Mouse (Mus musculus): ENCODE results near the gene Myh7b. TPM values are rescaled to one million over a fixed set of nuclear protein-coding genes. Genes with fewer than 3 reads are reported as not detected.
A peak's percentile ranks its signal among the peaks of the same experiment; 100 is the strongest.
"Not testable (repeated sequence)": the region's sequence is repeated elsewhere in the genome, so short reads cannot be mapped to it uniquely, and the experiment has no call there.

The Myh7b gene
- polyA plus RNA-seq, 1 experiment from 2014 or later, result 1.2 TPM

DNA sequence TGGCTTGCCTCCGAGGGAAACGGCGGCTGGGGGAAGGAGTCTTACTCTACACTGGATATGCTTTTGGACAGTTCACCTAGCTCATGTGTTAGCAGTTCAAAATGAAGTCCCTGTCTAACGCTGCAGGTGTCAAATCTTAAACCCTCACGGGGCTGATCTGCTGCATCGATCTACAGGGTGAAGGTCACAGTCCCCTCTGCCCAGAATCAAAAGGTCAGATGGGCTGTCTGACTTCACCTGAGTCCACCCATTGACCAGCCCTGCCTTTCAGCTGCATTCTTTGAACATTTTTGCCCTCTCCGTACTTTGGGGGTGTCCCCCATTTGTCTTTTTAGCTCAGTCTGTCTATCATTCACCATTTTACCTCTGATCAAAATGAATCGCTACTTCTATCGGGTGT is 25.9 kb upstream of the Myh7b start:
- Histone ChIP-seq H3K4me2 (no peak overlapping the region), H3K4me1 (no peaks in the 10 kb centered on the region), H3K9me3 (no peaks in the 10 kb centered on the region), H3K27ac (no peak overlapping the region), H3K9ac (no peak overlapping the region), H3K4me3 (no peak overlapping the region), H3K27me3 (replicated peaks) (no peaks in the 10 kb centered on the region), H3K36me3 (replicated peaks) (no peaks in the 10 kb centered on the region)
- WGBS, result 66% methylated on average over 9 of the region's 9 CpGs
- ATAC-seq (replicated peaks), result no peak

DNA sequence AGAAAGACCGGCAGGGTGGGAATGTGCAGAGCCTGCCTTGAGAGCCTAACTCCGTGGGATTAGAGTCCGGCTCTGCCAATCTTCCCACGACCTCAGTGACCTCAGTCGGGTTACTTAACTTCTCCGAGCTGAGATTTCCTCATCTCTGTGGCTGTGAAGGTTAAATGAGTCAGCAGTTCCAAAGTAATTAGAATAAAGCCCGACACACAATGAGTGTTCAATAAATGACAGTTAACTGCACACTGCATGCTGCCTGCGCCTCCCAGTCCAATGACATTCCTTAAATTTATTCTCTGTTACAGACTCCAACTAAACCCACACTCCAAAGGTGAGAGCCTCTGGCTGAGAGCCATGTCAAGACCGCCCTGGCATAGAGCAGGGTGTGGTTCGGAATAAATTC is 25.5 kb upstream of the Myh7b start:
- no peaks in the 10 kb centered on the region for H3K36me3 ChIP-seq (replicated peaks)
- no peaks in the 10 kb centered on the region for H3K9me3 ChIP-seq
- WGBS, result 29% methylated on average over 10 of the region's 10 CpGs
- no peak for ATAC-seq (replicated peaks)
- H3K4me3 ChIP-seq, result no peak overlapping the region
- no peaks in the 10 kb centered on the region for H3K4me1 ChIP-seq
- H3K4me2 ChIP-seq, result no peak overlapping the region
- no peaks in the 10 kb centered on the region for H3K27me3 ChIP-seq (replicated peaks)
- H3K27ac ChIP-seq, result no peak overlapping the region
- no peak overlapping the region for H3K9ac ChIP-seq

DNA sequence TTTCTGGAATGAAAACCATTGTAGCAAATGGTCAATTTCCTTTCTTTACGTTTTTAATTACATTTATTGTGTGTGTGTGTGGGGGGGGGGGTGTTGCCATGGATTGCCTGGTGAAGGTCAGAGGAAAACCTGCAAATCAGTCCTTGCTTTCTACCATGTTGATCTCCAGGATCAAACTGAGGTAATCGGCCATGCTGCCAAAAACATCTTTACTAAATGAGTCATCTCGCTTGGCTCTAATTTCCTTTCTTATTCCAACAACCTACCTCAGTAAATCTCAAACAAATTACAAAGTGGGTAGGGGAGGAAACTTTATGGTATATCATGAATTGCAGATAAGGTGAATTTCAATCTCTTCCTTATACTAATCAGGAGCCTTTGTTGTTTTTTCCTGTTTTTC is 22.9 kb upstream of the Myh7b start:
- H3K36me3 ChIP-seq (replicated peaks), result no peaks in the 10 kb centered on the region

DNA sequence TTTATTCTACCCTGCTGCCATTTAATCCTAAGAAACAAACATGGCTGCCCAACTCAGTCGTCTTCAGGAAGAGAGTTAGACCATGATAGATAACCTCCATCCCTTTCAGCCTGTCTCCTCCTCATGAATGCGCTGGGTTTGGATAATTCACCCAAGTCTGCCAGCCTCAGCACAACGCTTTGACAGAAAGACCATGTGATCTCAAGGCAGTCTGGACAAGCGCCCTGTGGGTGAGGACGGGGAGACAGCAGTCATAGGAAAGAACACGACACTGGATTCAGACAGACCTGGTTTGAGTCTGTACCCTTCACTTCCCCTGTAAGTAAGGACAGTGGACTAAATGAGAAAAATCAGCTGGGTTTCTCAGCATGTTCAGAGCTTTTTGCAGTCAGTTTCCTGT is 21.5 kb upstream of the Myh7b start:
- 80% methylated on average over 6 of the region's 6 CpGs for WGBS
- no peaks in the 10 kb centered on the region for H3K27me3 ChIP-seq (replicated peaks)
- H3K4me3 ChIP-seq, result no peak overlapping the region
- no peaks in the 10 kb centered on the region for H3K9me3 ChIP-seq
- no peaks in the 10 kb centered on the region for H3K36me3 ChIP-seq (replicated peaks)
- H3K9ac ChIP-seq, result no peak overlapping the region
- peaks cover 12% of the 10 kb centered on the region for H3K4me1 ChIP-seq
- no peak for ATAC-seq (replicated peaks)
- no peak overlapping the region for H3K27ac ChIP-seq
- H3K4me2 ChIP-seq, result no peak overlapping the region

More for the DNA sequence above, 22.9 kb upstream of the Myh7b start:
- no peak overlapping the region for H3K4me3 ChIP-seq
- no peak overlapping the region for H3K27ac ChIP-seq
- H3K27me3 ChIP-seq (replicated peaks), result no peaks in the 10 kb centered on the region
- no peak for ATAC-seq (replicated peaks)
- H3K9ac ChIP-seq, result no peak overlapping the region
- H3K4me1 ChIP-seq, result peaks cover 10% of the 10 kb centered on the region
- no peaks in the 10 kb centered on the region for H3K9me3 ChIP-seq
- H3K4me2 ChIP-seq, result no peak overlapping the region
- WGBS, result 87% methylated on average over 3 of the region's 3 CpGs

DNA sequence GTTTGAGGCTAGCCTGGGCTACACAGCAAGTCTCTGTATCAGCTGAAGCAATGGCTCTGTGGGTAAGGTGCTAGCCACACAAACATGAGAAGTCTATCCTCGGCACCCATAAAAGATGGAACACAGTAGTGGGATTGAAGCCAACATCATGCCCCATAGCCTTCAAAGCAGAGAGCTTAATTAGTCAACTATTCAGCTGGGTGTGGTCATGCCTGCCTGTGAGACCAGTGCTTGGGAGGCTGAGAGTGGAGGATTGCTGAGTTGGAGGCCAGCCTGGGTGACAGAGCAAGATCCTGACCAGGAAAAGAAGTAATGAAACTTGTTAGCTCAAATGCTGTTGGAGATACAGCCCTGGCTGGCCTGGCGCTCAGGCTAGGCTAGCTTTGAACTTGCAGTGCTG is 20.1 kb upstream of the Myh7b start:
- no peak for ATAC-seq (replicated peaks)
- H3K4me2 ChIP-seq, result no peak overlapping the region
- no peak overlapping the region for H3K9ac ChIP-seq
- peaks cover 12% of the 10 kb centered on the region for H3K4me1 ChIP-seq
- WGBS, result 95% methylated on average over 2 of the region's 2 CpGs
- H3K9me3 ChIP-seq, result no peaks in the 10 kb centered on the region
- H3K4me3 ChIP-seq, result no peak overlapping the region
- no peaks in the 10 kb centered on the region for H3K36me3 ChIP-seq (replicated peaks)
- no peak overlapping the region for H3K27ac ChIP-seq
- H3K27me3 ChIP-seq (replicated peaks), result no peaks in the 10 kb centered on the region

DNA sequence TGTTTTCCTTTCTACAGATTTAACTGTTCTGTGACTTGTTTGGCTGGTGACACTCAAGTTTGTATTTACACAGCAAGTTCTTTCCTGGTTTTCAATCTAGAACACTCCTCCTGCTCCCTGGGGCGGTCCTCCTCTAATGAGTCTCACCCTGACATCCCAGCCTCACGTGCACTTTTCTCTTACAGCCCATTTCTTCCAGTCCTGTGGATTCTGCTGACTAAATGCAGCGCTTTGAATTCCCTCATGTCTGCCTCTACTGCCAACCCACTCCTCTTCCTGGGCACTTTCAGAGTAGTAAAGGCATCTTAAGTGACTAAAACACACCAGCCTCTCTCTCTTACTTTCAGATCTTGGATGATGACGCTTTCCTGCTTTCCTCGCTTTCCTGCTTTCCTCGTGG is 19.3 kb upstream of the Myh7b start:
- Histone ChIP-seq H3K4me2 (peak overlapping the region; percentile 90), H3K27me3 (replicated peaks) (no peaks in the 10 kb centered on the region), H3K36me3 (replicated peaks) (no peaks in the 10 kb centered on the region), H3K27ac (peak overlapping the region; percentile 77; the same call in 1 of the 2 replicates), H3K4me1 (peaks cover 12% of the 10 kb centered on the region), H3K9ac (peak overlapping the region; percentile 61), H3K9me3 (no peaks in the 10 kb centered on the region), H3K4me3 (peak overlapping the region; percentile 68)
- 4% methylated on average over 6 of the region's 6 CpGs for whole genome bisulfite sequencing
- ATAC-seq (replicated peaks), result no peak

DNA sequence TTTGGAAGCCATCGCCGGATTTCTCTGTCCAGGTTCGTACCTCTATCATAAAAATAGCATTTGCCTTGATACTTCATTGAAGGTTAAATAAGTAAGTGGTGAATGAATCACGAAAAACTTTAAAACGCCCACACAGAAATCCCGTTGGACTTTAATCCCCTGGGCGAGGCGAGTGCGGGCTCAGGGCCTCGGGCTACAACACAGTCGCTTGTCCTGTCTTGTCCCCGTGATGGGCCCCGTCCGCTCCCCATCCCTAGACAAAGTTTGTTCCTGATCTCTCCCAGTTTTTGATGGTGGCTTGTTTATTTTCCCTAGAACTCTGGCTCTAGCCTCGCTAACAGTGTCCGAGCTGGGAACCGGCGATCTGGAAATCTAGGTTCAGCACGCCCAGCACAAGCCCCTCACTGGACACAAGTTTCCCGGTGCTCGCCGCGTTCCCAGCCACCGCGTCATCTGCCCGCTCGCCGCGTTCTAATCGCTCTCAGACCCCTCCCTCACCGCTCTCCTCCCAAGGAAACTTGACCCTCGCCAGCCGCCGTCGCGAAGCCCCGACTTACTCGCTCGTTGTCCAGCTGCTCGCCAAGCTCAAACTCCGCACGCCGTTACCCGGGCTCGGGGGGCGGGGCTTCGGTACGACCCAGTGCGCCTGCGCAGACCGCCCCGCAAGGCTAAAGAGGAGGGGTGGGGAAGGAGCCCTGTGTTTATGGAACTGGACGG is 18.7 kb upstream of the Myh7b start, which contains the start of gene Gss:
Gene Gss (minus strand): TSS at position 674 of the 717 bp plus-strand sequence.
- Histone ChIP-seq H3K9ac (peak within 1 kb of the TSS; percentile 61), H3K9me3 (no peaks in the 10 kb centered on the region), H3K27ac (peak within 1 kb of the TSS; percentile 77), H3K4me2 (peak within 1 kb of the TSS; percentile 90), H3K27me3 (replicated peaks) (no peaks in the 10 kb centered on the region), H3K4me1 (peaks cover 12% of the 10 kb centered on the region), H3K36me3 (replicated peaks) (no peaks in the 10 kb centered on the region), H3K4me3 (peak within 1 kb of the TSS; percentile 68)
- WGBS, result under 1% methylated on average over 53 of the region's 53 CpGs
- ATAC-seq (replicated peaks), result peak; percentile 93

DNA sequence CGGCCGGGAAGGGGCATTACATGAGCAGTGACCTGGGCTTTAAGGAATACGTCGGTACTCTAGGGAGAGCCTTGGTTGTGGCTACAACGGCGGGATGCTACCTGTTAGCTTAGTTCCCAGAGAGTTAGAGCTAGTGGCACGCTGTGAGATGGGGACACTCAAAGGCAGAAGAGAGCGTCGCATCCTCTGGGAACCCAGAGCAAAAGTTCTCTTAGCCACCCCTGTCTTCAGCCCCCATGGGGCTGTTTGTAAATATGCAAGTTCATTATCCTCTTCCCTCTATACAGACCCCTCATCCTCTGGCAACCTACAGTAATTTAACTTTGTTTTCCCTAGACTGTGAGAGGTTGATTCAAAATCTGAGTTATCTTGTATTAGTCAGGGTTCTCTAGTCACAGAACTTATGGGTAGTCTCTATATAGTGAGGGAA is 18.1 kb upstream of the Myh7b start:
- peak overlapping the region; percentile 61 for H3K9ac ChIP-seq
- H3K4me3 ChIP-seq, result peak overlapping the region; percentile 68
- no peak for ATAC-seq (replicated peaks)
- H3K27me3 ChIP-seq (replicated peaks), result no peaks in the 10 kb centered on the region
- no peaks in the 10 kb centered on the region for H3K9me3 ChIP-seq
- WGBS, result 1% methylated on average over 9 of the region's 9 CpGs
- peak overlapping the region; percentile 90 for H3K4me2 ChIP-seq
- H3K36me3 ChIP-seq (replicated peaks), result no peaks in the 10 kb centered on the region
- peak overlapping the region; percentile 77 for H3K27ac ChIP-seq
- H3K4me1 ChIP-seq, result peaks cover 12% of the 10 kb centered on the region

DNA sequence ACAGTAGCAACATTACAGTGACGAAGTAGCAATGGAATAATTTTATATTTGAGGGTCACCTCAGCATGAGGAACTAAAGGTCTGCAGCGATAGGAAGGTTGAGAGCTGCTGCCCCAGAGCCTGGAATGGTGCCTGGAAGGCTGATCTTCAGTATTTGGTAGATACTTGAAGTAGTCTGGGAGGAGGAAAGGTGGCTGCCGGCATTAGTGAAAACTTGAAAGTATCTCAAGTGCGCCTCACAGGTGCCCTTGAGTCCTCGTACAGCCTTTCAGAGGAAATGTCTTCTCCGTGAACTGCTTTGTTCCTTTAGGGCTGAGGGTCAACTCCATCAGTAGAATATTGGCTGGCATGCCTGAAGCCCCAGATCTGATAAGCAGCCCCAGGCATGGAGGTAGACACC is 15.5 kb upstream of the Myh7b start:
- Histone ChIP-seq H3K4me3 (no peak overlapping the region), H3K27ac (no peak overlapping the region), H3K36me3 (replicated peaks) (no peaks in the 10 kb centered on the region), H3K27me3 (replicated peaks) (no peaks in the 10 kb centered on the region), H3K4me2 (no peak overlapping the region), H3K4me1 (peaks cover 12% of the 10 kb centered on the region), H3K9me3 (no peaks in the 10 kb centered on the region), H3K9ac (no peak overlapping the region)
- WGBS, result 80% methylated on average over 6 of the region's 6 CpGs
- ATAC-seq (replicated peaks), result no peak

DNA sequence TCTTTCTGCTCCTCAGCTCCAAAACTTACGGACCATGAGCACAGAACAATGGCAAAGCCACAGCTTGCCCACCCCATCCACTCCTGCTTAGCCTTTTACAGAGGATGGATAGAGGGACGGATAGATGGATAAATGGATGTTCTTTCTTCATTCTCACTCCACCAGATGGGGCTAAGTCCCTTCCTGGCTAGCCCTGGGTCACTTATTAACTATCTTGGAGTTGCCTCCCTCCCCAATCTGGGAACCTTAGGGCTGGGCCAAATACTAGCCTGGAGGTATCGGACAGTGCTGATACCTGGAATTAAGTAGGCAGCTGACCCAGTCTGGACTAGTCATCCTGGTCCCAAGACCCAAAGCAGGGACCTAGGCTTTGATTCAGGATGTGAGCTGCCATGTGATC is 7.3 kb upstream of the Myh7b start:
- H3K27ac ChIP-seq, result no peak overlapping the region
- H3K4me1 ChIP-seq, result no peaks in the 10 kb centered on the region
- H3K9ac ChIP-seq, result no peak overlapping the region
- H3K9me3 ChIP-seq, result no peaks in the 10 kb centered on the region
- no peak overlapping the region for H3K4me3 ChIP-seq
- WGBS, result 66% methylated on average over 3 of the region's 3 CpGs
- no peaks in the 10 kb centered on the region for H3K36me3 ChIP-seq (replicated peaks)
- no peaks in the 10 kb centered on the region for H3K27me3 ChIP-seq (replicated peaks)
- no peak for ATAC-seq (replicated peaks)
- H3K4me2 ChIP-seq, result no peak overlapping the region

DNA sequence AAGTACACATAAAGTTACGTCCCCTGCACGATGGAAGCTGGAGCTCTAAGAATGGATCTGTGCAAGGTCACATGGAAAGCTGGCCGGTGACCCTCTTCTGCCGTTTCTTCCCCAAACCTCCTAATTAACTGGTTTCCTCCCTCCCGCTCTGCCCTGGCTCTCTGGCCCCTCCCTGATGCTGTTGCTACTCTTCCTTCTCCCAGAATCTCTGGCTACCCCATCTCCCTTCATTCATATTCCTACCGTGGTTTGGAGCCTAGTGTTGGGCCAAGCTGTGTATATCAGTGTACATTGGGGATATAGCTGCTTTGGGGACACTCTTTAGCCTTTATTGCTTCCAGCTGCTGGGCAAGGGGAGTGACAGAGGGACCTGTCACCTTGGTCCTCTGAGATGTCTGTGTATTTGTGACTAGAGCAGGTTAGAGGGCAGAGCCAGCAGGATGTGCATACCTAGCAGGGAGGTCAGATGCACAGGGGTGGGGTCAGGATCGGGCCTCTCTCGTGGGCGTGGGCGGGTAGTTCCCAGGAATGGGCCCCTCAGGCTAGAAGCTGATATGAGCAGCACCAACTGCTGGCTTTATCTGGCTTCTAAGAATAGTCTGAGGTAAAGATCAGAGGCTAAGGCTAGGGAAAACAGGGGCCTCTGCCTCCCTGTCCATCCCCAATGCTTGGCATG is 6.3 kb upstream of the Myh7b start:
- no peak for ATAC-seq (replicated peaks)
- H3K4me3 ChIP-seq, result no peak overlapping the region
- no peaks in the 10 kb centered on the region for H3K27me3 ChIP-seq (replicated peaks)
- H3K9me3 ChIP-seq, result no peaks in the 10 kb centered on the region
- H3K4me2 ChIP-seq, result no peak overlapping the region
- no peak overlapping the region for H3K9ac ChIP-seq
- WGBS, result 66% methylated on average over 10 of the region's 10 CpGs
- no peaks in the 10 kb centered on the region for H3K36me3 ChIP-seq (replicated peaks)
- no peak overlapping the region for H3K27ac ChIP-seq
- no peaks in the 10 kb centered on the region for H3K4me1 ChIP-seq

DNA sequence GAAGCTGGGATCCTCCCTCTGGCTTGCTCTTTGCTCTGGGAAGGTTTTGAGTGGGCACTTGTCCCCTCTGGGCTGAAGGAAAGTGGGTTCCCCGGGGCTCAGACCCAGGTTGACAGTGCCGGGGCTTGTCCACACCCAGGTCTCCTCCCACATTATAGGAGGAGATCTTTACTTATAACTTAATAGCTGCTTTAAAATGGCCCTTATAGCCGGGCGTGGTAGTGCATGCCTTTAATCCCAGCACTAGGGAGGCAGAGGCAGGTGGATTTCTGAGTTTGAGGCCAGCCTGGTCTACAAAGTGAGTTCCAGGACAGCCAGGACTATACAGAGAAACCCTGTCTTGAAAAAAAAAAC is 5.8 kb upstream of the Myh7b start:
- H3K4me1 ChIP-seq; H3K9me3 ChIP-seq; ATAC-seq (replicated peaks); H3K27ac ChIP-seq; H3K4me3 ChIP-seq; H3K36me3 ChIP-seq (replicated peaks); H3K9ac ChIP-seq; H3K27me3 ChIP-seq (replicated peaks); H3K4me2 ChIP-seq: not testable (repeated sequence)
- WGBS, result 82% methylated on average over 4 of the region's 4 CpGs

DNA sequence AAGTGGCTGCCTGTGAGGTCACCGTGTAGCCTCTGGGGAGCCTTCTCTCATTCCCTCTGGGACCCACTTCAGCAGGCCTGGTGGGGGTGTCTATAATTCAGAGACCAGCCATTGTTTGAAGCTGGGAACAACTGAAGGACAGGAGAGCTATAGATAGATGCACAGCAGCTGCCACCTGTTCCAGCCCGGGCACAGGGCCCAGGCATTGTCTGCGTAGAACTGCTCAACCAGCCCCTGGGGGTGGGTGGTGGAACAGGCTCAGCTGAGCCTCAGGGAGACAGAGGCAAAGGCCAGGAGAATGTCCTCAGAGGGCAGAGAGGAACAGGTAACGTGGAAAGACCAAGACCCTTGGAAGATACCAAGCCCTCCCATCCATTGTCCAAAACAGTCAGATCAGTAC is 4.7 kb upstream of the Myh7b start:
- Histone ChIP-seq H3K27me3 (replicated peaks) (no peaks in the 10 kb centered on the region), H3K4me2 (no peak overlapping the region), H3K9me3 (no peaks in the 10 kb centered on the region), H3K4me1 (no peaks in the 10 kb centered on the region), H3K27ac (no peak overlapping the region), H3K36me3 (replicated peaks) (no peaks in the 10 kb centered on the region), H3K9ac (no peak overlapping the region), H3K4me3 (no peak overlapping the region)
- WGBS, result 76% methylated on average over 4 of the region's 4 CpGs
- ATAC-seq (replicated peaks), result no peak
